Mouse (Mus musculus): ENCODE measurements around the gene Sema4g.

DNA sequence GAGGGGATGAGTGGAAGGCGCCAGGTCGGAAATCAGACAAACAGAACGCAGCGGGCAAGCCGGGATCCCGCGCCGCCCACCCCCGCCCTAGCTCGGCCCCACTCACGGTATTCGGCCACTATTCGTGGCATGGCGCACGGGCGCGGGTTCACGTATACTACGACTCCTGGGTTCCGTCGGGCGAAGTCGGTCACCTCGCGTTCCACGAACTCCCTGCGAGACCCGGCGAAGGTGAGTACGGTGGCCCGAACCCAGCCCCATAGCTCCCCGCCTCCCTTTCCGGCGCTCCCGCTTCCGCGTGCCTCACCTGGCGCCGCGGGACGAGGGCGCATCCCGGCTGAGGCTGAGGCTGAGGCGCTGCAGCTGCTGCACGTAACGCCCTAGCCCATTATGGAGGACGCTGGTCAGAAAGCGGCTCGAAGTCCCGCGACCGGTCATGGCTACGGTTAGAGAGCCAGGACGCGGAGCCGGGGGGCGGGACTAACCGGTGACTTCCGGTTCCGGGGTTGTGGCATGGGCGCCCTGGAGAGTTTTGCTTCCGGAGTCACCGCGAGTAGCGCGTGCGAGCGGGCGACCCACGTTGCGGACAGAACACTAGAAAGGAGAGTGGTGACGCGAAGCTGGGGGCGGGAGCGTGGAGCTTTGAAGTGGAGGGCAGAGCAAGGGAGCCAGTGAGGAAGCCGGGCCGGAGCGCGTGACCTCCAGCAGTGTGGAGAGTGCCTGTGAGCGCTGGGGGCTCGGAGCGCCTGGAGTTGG is 17.2 kb downstream of the Sema4g start, which contains the start of gene Mrpl43:
- TF ChIP-seq POLR2A (IDR thresholded peaks at IDR 0.05; ENCODE audit: insufficient read depth, low read depth, low read length) (peak; percentile 66; the same call in 1 of the 2 replicates), CTCF (IDR thresholded peaks at IDR 0.05; ENCODE audit: insufficient read depth, low read depth, low read length) (no peak)
